Mouse (Mus musculus) ES-Bruce4 (cell line): ENCODE data around the gene Fbxl2.

ENCODE experiments used
- CTCF ChIP-seq: IDR thresholded peaks from one replicate; pipeline ENCODE4 v1.8.1; 2011; ENCODE audit warnings: low read depth, low read length
- EP300 ChIP-seq: IDR thresholded peaks from 2 replicates; pipeline ENCODE4 v1.6.1; 2011; ENCODE audit warnings: low read depth, low read length; ENCODE audit not compliant: insufficient read depth
- POLR2A ChIP-seq: IDR thresholded peaks from one replicate; pipeline ENCODE4 v1.8.1; 2011; ENCODE audit warnings: low read length; ENCODE audit not compliant: insufficient read depth

- TF ChIP-seq CTCF, result no peak
- TF ChIP-seq POLR2A, result no peak
- TF ChIP-seq EP300, result no peak
Measured at GRCm38 (mm10) chr9:114014034-114014433, 32.0 kb downstream of the Fbxl2 start.
